Mouse (Mus musculus) thymus, postnatal 10 days (tissue): ENCODE results near the gene Neurl1b.

Source experiments
- DNase-seq, 2 experiments: peaks; one replicate each; pipeline ENCODE4 v3.0.0; 2021; ENCODE audit warnings: low spot score in 2 of 2

Neurl1b gene

DNA sequence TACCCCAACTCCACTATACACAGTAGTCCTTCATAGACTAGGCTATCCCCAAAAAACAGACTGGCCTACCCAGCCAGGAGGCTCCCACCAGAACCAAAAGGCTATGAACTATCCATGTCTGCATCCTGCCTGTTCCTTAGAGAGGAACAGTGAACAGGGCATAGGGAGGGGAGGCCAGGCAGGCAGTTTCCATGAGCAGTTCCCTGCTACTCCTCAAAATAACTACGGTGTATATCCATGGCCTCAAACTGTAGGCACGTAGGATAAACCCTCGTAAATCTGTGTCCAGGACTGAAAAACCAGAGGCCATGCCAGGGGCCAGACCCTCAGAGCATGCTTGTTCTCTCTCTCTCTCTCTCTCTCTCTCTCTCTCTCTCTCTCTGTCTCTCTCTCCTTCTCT is 17.9 kb upstream of the Neurl1b start:
- DNase-seq, result no peak

DNA sequence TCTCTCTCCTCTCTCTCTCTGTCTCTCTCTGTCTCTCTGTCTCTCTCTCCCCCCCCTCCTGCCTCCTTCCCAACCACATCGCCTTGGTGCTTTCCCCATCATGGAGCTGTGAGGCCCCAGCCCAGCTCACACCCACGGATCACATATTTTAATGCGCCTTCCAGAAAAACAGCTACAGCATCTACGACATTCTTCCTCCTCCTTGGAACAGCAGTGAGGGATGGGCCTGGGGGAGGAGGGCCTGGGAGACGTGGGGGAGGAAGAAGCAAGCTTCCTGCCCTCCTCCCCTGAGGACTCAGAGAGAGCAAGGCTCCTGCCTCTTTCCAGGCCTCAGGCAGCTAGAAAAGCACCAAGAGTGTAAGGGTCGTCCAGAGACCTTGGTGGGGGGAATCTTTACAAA is 17.3 kb upstream of the Neurl1b start:
- DNase-seq, result no peak

GRCm38 (mm10) chr17:26405340-26406100 is 9.1 kb upstream of the Neurl1b start:
- no peak for DNase-seq

- DNase-seq, result no peak
These were observed 1.7 kb upstream of the Neurl1b start for GRCm38 (mm10) chr17:26412967-26413366.

- DNase-seq, result no peak
These were observed 476 bp upstream of the Neurl1b start for GRCm38 (mm10) chr17:26414184-26414522.

GRCm38 (mm10) chr17:26415355-26415865 is 781 bp downstream of the Neurl1b start:
- no peak for DNase-seq

GRCm38 (mm10) chr17:26416141-26416540 is 1.5 kb downstream of the Neurl1b start:
- DNase-seq, result no peak

DNA sequence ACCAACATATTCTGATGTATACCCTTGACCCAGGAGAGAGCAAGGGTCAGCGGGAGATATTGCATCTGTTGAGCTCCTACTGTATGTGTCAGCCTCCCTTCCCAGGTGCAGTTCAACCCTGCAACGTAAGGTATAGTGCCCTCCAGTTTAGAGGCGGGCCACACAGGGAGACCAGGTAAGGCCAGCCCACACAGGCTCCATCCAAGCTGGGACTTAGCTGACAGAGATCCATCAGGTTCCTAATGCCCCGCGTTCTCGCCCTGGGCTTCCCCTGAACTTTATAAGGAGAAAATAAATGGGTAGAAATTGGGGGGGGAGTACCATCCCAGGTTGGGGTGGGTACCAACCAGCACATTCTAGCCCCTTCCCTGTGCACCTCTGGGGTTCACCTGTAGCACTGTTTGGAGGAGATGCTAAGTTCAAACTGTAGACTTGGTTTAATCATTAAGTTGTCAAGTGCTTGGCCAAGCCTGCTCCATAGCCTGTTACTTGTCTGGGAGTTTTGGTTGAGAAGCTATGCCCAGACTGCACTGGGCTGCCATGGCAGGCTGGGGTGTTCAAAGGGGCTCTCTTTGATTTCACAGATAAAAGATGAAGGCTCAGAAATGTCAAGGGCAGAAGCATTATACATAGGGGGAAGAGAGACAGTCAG is 3.3 kb downstream of the Neurl1b start:
- no peak for DNase-seq

GRCm38 (mm10) chr17:26420491-26421247 is 6.0 kb downstream of the Neurl1b start:
- DNase-seq, result no peak

- peak in 1 of 2 experiments; percentile 56 for DNase-seq
These were observed 6.9 kb downstream of the Neurl1b start for GRCm38 (mm10) chr17:26421561-26421960.

GRCm38 (mm10) chr17:26422390-26422789 is 7.8 kb downstream of the Neurl1b start:
- no peak for DNase-seq

GRCm38 (mm10) chr17:26423967-26424641 is 9.5 kb downstream of the Neurl1b start:
- no peak for DNase-seq

DNA sequence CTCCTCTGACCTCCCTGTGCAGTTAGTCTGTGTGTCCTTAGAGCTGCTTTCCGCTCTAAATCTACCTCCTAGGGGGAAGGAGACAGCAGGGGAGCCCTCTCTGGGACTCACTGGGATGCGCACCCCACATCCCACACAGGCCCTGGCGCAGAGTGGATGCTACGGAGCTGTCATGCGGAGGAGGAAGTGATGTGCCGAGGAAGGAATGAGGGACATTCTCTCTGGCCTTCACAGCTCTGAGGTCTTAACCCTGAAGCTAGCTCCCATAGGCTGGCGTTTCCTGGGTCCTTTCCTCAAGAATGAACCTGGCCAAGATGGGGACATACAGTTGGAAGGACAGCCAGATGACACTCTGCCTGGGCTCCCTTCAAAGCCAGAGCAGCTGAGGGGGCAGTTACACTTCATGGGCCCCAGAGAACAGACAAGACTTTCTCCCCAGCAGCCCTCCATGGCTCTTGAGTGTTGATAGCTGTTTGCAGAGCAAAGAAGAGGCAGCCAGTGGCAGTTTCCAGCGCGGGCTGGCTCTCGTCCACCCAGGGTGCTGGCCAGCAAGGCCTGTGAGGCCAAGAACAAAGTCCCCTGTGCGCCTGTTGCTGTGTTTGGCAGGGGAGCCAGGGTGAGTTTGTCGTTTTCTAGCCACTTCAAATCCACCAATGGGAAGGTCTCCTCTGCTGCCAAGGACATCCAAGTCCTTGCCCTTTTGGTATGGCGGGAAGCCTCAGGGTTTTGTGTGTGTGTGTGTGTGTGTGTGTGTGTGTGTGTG is 10.5 kb downstream of the Neurl1b start:
- no peak for DNase-seq

DNA sequence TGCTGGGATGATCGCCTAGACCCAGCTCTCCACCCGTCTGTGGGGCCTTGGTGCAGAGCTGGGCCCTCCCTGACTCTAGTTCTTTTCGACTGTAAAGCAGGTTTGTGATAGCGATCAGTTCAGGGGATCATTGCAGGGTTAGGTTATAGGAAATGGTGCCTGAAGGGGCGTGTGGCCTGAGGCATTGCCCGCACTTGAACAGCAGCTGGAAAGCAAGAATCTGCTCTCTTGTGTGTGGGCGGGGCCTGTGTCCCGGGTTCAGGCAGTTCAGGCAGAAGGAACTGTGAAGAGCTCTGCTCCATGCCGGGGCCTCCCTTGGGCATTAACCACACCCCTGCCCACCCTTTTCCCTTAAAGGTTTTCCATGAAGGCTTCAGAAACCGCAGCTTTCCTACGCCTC is 18.7 kb downstream of the Neurl1b start:
- DNase-seq, result no peak

DNA sequence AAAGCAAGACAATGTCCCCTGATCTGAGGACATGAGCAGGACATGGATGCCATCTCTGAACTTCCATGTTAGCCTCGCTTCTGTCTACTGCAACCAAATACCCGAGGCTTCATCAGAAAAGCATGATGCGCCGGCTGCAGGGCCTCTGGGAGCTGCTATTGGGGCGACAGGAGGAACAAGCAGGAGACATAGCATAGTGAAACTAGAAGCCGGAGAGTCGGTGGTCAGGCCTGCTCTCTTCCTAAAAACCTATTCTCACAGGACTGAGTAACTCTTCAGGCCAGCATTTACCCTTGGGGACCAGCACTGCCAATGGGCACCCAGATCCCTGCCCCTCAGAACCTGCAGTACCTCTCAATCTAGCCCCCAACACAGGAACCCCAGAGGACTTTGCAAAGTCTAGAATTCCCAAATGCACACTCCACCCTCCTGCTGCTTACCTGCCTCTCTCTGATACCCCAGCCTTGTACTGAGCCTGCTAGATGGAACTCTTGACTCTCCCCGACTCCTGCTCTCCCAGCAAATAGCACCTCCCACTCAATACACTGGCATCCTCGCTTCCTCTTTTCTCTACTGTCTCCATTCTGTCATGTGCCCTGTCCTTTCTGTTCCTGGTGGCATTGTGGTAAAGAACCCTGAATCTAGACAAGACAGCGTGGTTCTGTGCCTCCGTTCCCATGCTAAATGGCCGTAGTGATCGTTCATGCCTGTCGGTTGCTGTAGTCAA is 22.6 kb downstream of the Neurl1b start:
- DNase-seq, result no peak

DNA sequence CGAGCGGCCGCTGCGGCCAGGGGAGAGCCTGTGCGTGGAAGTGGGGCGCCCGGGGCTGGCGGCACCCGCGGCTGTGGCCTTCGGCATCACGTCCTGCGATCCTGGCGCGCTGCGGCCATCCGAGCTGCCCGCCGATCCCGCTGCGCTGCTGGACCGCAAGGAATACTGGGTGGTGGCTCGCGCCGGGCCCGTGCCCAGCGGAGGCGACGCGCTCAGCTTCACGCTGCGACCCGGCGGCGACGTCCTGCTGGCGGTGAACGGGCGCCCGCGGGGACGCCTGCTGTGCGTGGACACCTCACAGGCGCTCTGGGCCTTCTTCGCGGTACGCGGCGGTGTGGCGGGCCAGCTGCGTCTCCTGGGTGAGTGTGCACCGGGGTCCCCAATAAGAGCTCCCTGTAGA is 24.4 kb downstream of the Neurl1b start:
- DNase-seq, result no peak

DNA sequence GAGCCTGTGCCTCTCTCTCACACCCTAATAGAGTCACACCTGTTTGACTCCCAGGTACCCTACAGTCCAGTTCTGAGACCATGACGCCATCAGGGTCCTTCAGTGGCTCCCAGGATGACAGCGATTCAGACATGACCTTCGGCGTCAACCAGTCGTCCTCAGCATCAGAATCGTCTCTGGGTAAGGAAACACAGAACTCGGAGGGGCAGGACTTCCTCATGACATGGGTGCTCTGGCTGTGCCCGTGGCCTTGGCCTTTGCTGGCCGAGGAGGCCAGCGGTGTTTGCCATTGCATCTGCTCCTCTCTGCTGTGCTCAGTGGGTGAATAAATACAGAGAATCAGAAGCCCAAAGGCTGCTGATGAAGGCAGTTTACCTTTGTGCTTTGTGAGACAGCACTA is 26.4 kb downstream of the Neurl1b start:
- DNase-seq, result no peak

DNA sequence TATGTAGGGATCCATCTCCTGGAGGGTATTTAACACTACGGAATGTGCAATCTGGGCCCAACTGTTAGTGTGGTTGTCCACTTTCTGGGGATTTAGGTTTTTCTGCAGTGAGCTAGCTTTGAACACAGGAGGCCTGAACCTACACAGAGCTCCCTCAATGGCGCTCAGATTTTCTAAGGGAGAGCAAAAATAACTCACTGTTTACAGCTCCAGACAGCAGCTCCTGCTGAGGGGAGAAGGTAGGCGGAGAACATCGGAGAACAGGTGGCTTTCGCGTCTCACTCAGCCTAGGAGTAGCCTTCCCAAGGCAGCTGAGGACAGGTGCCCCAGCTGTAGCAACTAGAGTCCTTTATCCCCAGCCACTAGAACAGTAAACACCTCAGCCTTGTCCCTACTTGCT is 27.6 kb downstream of the Neurl1b start:
- DNase-seq, result no peak

- no peak for DNase-seq
These were observed 29.2 kb downstream of the Neurl1b start for GRCm38 (mm10) chr17:26443865-26444264.

GRCm38 (mm10) chr17:26449472-26449871 is 34.8 kb downstream of the Neurl1b start:
- no peak for DNase-seq
